Mouse (Mus musculus) hindbrain, embryonic 15.5 days (tissue): ENCODE data around the gene Golga1. TPM values are rescaled to one million over a fixed set of nuclear protein-coding genes. Genes with fewer than 3 reads are reported as not detected.
"Not testable (repeated sequence)": the region's sequence is repeated elsewhere in the genome, so short reads cannot be mapped to it uniquely, and the experiment has no call there.

Experiments
- ATAC-seq: fragments of 200-750 bp; cut with Nextera tagmentation; 2 replicates; pipeline ENCODE4 v1.8.0; 2017; ENCODE audit warnings: low read depth, moderate number of reproducible peaks, moderate TSS enrichment; ENCODE audit not compliant: low FRiP score
- H3K27ac ChIP-seq: fragments of 300-500 bp; sonication (generic); replicated peaks from 2 replicates; pipeline ENCODE4 v1.5.1; 2015; ENCODE audit warnings: mild to moderate bottlenecking, inconsistent platforms
- H3K27me3 ChIP-seq: fragments of 300-500 bp; sonication (generic); 2 replicates; pipeline ENCODE4 v1.6.1; 2015; ENCODE audit warnings: control low read depth, inconsistent platforms
- H3K36me3 ChIP-seq: fragments of 300-500 bp; sonication (generic); 2 replicates; pipeline ENCODE4 v1.6.1; 2015; ENCODE audit warnings: control low read depth, inconsistent platforms
- H3K4me1 ChIP-seq: fragments of 300-500 bp; sonication (generic); replicated peaks from 2 replicates; pipeline ENCODE4 v1.6.1; 2015; ENCODE audit warnings: control low read depth, inconsistent platforms
- H3K4me2 ChIP-seq: fragments of 300-500 bp; sonication (generic); 2 replicates; pipeline ENCODE4 v1.6.1; 2015; ENCODE audit warnings: moderate library complexity, mild to moderate bottlenecking, inconsistent platforms
- H3K4me3 ChIP-seq: fragments of 300-500 bp; sonication (generic); 2 replicates; pipeline ENCODE4 v1.5.1; 2015; ENCODE audit warnings: mild to moderate bottlenecking, inconsistent platforms
- H3K9ac ChIP-seq: fragments of 300-500 bp; sonication (generic); 2 replicates; pipeline ENCODE4 v1.6.1; 2015; ENCODE audit warnings: inconsistent platforms
- H3K9me3 ChIP-seq: fragments of 300-500 bp; sonication (generic); 2 replicates; pipeline ENCODE4 v1.6.1; 2016; ENCODE audit warnings: control low read depth, inconsistent platforms
- WGBS: fragments of 180-500 bp; shearing (Covaris S2); methylation state at CpG from one replicate; pipeline ENCODE4 v1.1.7; 2015; 5-methylcytosine and 5-hydroxymethylcytosine counted together
- polyA plus RNA-seq: library from polyadenylated mRNA; unstranded; fragments of >200 nt; fragmentation: Nextera tagmentation; extraction: Ambion mirVana; gene quantifications from 2 replicates; pipeline ENCODE4 v1.2.1, GENCODE M21; 2015

Golga1 gene
- polyA plus RNA-seq: 28.9 and 30.3 TPM in 2 replicates

DNA sequence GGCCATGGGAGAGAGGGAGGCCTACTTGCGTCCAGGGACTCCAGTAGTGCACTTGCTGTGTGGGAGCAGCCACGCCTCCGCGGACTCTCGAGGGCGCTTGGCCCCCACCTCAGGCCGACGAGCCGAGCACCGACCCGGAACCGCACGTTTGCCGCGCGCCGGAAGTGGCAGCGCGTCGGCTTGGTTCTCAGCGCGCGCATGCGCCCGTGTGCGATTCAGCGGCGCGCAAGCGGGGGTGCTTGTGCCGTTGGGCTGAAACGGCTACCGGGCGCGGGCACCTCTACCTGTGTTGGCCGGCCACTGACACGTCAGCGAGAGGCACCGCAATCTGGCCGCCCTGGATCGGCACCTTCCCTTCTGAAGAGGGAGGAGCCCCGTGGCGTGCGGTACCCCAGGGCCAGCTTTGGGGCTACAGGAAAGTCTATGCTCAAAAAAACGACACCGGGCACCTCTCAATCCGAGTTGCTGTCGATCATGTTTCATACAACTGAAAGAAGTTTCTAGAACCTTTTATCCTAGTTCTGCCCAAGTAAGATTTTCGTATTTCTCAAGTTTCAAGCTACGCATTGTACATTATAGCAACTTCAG is at the start of gene Golga1:
Gene Golga1 (minus strand): TSS at position 142 of the 588 bp plus-strand sequence.
- ATAC-seq: peak; percentile 99
- Histone ChIP-seq H3K4me1 (peaks cover 9% of the 10 kb centered on the region), H3K9ac (peak within 1 kb of the TSS; percentile 91), H3K36me3 (peaks cover 21% of the 10 kb centered on the region), H3K4me3 (peak within 1 kb of the TSS; percentile 81), H3K27me3 (no peaks in the 10 kb centered on the region), H3K4me2 (peak within 1 kb of the TSS; percentile 82), H3K9me3 (no peaks in the 10 kb centered on the region), H3K27ac (peak within 1 kb of the TSS; percentile 87)
- under 1% methylated on average over 50 of the region's 50 CpGs for WGBS

GRCm38 (mm10) chr2:39114093-39114492 is 48.8 kb upstream of the Golga1 start:
- peaks cover 59% of the 10 kb centered on the region for H3K36me3 ChIP-seq
- 96% methylated on average over 7 of the region's 7 CpGs for WGBS

DNA sequence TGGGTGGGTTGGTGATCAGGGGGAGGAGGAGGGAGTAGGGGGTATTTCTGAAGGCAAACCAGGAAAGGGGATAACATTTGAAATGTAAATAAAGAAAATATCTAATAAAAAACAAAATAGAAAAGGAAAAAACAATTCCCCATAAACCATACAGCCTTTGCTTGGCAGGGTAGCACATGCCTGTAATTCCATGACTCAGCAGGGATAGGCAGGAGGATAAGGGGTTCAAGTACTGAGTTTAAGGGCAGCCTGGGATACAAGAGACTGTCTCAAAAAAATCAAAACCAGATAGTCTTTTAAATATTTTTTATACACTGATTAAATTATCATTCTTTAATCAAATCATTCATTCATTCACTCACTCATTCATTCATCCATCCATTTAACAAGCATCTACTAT is 45.2 kb upstream of the Golga1 start:
- H3K36me3 ChIP-seq: peaks cover 47% of the 10 kb centered on the region
- H3K4me3 ChIP-seq: no peak overlapping the region
- no peak for ATAC-seq

More at GRCm38 (mm10) chr2:39114093-39114492, 48.8 kb upstream of the Golga1 start:
- Histone ChIP-seq H3K9me3 (no peaks in the 10 kb centered on the region), H3K4me2 (no peak overlapping the region), H3K27me3 (no peaks in the 10 kb centered on the region), H3K9ac (no peak overlapping the region), H3K4me3 (no peak overlapping the region), H3K4me1 (no peaks in the 10 kb centered on the region), H3K27ac (no peak overlapping the region)
- ATAC-seq: no peak

DNA sequence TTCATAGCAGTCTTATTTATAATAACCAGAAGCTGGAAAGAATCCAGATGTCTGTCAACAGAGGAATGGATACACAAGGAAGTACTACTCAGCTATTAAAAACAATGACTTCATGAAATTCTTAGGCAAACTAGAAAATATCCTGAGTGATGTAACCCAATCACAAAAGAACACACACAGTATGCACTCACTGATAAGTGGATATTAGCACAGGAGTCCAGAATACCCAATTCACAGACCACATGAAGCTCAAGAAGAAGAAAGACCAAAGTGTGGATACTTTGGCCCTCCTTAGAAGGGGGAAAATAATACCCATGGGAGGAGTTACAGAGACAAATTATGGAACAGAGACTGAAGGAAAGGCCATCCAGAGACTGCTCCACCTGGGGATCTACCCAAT is 44.4 kb upstream of the Golga1 start:
- not testable (repeated sequence) for H3K27ac ChIP-seq, H3K4me1 ChIP-seq, H3K4me3 ChIP-seq, H3K9me3 ChIP-seq, H3K27me3 ChIP-seq, ATAC-seq, H3K4me2 ChIP-seq, H3K9ac ChIP-seq
- peaks cover 51% of the 10 kb centered on the region for H3K36me3 ChIP-seq

More for the DNA sequence above, 45.2 kb upstream of the Golga1 start:
- Histone ChIP-seq H3K9ac (no peak overlapping the region), H3K27ac (no peak overlapping the region), H3K4me1 (no peaks in the 10 kb centered on the region), H3K4me2 (no peak overlapping the region), H3K27me3 (no peaks in the 10 kb centered on the region), H3K9me3 (no peaks in the 10 kb centered on the region)

- not testable (repeated sequence) for H3K9ac ChIP-seq, H3K4me2 ChIP-seq, ATAC-seq, H3K27me3 ChIP-seq, H3K9me3 ChIP-seq, H3K4me3 ChIP-seq, H3K4me1 ChIP-seq, H3K27ac ChIP-seq
- 100% methylated on average over 1 of the region's 1 CpGs for WGBS
- H3K36me3 ChIP-seq: peaks cover 47% of the 10 kb centered on the region
Observed at GRCm38 (mm10) chr2:39099951-39100350, 34.6 kb upstream of the Golga1 start.

GRCm38 (mm10) chr2:39097993-39098392 is 32.7 kb upstream of the Golga1 start:
- Histone ChIP-seq H3K27me3 (no peaks in the 10 kb centered on the region), H3K4me3 (no peak overlapping the region), H3K4me2 (no peak overlapping the region), H3K27ac (no peak overlapping the region), H3K9ac (no peak overlapping the region), H3K9me3 (no peaks in the 10 kb centered on the region), H3K36me3 (peaks cover 45% of the 10 kb centered on the region), H3K4me1 (no peaks in the 10 kb centered on the region)
- no peak for ATAC-seq

GRCm38 (mm10) chr2:39091966-39092365 is 26.6 kb upstream of the Golga1 start:
- WGBS: 98% methylated on average over 1 of the region's 1 CpGs

GRCm38 (mm10) chr2:39082706-39083105 is 17.4 kb upstream of the Golga1 start:
- H3K27me3 ChIP-seq: no peaks in the 10 kb centered on the region
- H3K9ac ChIP-seq: no peak overlapping the region
- H3K27ac ChIP-seq: no peak overlapping the region
- H3K4me1 ChIP-seq: no peaks in the 10 kb centered on the region
- H3K36me3 ChIP-seq: peaks cover 68% of the 10 kb centered on the region
- H3K4me3 ChIP-seq: no peak overlapping the region
- 88% methylated on average over 3 of the region's 3 CpGs for WGBS
- H3K9me3 ChIP-seq: no peaks in the 10 kb centered on the region
- H3K4me2 ChIP-seq: no peak overlapping the region
- ATAC-seq: no peak

More at GRCm38 (mm10) chr2:39091966-39092365, 26.6 kb upstream of the Golga1 start:
- ATAC-seq: no peak
- Histone ChIP-seq H3K4me2 (no peak overlapping the region), H3K9ac (no peak overlapping the region), H3K9me3 (no peaks in the 10 kb centered on the region), H3K27ac (no peak overlapping the region), H3K36me3 (peaks cover 47% of the 10 kb centered on the region), H3K4me1 (no peaks in the 10 kb centered on the region), H3K4me3 (no peak overlapping the region), H3K27me3 (no peaks in the 10 kb centered on the region)

GRCm38 (mm10) chr2:39070666-39071065 is 5.3 kb upstream of the Golga1 start:
- no peak overlapping the region for H3K4me3 ChIP-seq
- ATAC-seq: no peak
- no peaks in the 10 kb centered on the region for H3K9me3 ChIP-seq
- no peak overlapping the region for H3K9ac ChIP-seq
- H3K4me2 ChIP-seq: no peak overlapping the region
- H3K4me1 ChIP-seq: no peaks in the 10 kb centered on the region
- H3K36me3 ChIP-seq: no peaks in the 10 kb centered on the region
- no peak overlapping the region for H3K27ac ChIP-seq
- H3K27me3 ChIP-seq: no peaks in the 10 kb centered on the region

DNA sequence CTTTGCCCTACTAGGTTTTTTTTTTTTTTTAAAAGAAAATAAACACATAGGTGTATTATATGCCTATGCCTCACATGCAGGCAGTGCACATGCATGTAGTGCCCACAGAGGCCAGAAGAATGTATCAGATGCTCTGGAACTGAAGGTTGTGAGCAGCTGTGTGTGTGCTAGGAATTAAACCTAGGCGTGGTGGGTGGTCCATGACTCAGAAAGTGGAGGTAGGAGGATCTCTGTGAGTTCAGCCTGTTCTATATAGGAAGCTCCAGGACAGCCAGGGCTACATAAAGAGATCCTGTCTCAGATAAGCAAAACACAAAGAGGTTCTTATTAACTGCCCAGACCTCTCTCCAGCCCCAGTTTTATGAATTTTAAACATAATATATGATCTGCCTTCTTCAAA is 3.8 kb upstream of the Golga1 start:
- Histone ChIP-seq H3K4me1 (peaks cover 6% of the 10 kb centered on the region), H3K4me2 (no peak overlapping the region), H3K9ac (no peak overlapping the region), H3K36me3 (no peaks in the 10 kb centered on the region), H3K9me3 (no peaks in the 10 kb centered on the region), H3K27me3 (no peaks in the 10 kb centered on the region), H3K27ac (no peak overlapping the region), H3K4me3 (no peak overlapping the region)
- 81% methylated on average over 1 of the region's 1 CpGs for WGBS
- ATAC-seq: no peak

GRCm38 (mm10) chr2:39064687-39065399 is 498 bp downstream of the Golga1 start:
- H3K9ac ChIP-seq: peak overlapping the region; percentile 91
- H3K36me3 ChIP-seq: peaks cover 28% of the 10 kb centered on the region
- H3K4me3 ChIP-seq: peak overlapping the region; percentile 81
- H3K27me3 ChIP-seq: no peaks in the 10 kb centered on the region
- H3K4me2 ChIP-seq: peak overlapping the region; percentile 82
- H3K27ac ChIP-seq: peak overlapping the region; percentile 87
- peak; percentile 39; the same call in 1 of the 2 replicates for ATAC-seq
- H3K4me1 ChIP-seq: peaks cover 9% of the 10 kb centered on the region
- H3K9me3 ChIP-seq: no peaks in the 10 kb centered on the region
- 7% methylated on average over 22 of the region's 25 CpGs for WGBS

GRCm38 (mm10) chr2:39048515-39048914 is 16.8 kb downstream of the Golga1 start:
- WGBS: 94% methylated on average over 1 of the region's 1 CpGs
- Histone ChIP-seq H3K36me3 (peaks cover 75% of the 10 kb centered on the region), H3K27ac (no peak overlapping the region), H3K27me3 (no peaks in the 10 kb centered on the region), H3K4me3 (no peak overlapping the region), H3K4me2 (no peak overlapping the region), H3K9ac (no peak overlapping the region), H3K4me1 (no peaks in the 10 kb centered on the region), H3K9me3 (no peaks in the 10 kb centered on the region)
- no peak for ATAC-seq
